Mouse (Mus musculus) kidney, postnatal 36 days (tissue): Measurements from ENCODE around the gene Spcs2.

ENCODE experiments used
- DNase-seq, 2 experiments: peaks; one replicate each; pipeline ENCODE4 v3.0.0; 2021 to 2022; ENCODE audit warnings: mixed read lengths in 2 of 2

Spcs2 gene

DNA sequence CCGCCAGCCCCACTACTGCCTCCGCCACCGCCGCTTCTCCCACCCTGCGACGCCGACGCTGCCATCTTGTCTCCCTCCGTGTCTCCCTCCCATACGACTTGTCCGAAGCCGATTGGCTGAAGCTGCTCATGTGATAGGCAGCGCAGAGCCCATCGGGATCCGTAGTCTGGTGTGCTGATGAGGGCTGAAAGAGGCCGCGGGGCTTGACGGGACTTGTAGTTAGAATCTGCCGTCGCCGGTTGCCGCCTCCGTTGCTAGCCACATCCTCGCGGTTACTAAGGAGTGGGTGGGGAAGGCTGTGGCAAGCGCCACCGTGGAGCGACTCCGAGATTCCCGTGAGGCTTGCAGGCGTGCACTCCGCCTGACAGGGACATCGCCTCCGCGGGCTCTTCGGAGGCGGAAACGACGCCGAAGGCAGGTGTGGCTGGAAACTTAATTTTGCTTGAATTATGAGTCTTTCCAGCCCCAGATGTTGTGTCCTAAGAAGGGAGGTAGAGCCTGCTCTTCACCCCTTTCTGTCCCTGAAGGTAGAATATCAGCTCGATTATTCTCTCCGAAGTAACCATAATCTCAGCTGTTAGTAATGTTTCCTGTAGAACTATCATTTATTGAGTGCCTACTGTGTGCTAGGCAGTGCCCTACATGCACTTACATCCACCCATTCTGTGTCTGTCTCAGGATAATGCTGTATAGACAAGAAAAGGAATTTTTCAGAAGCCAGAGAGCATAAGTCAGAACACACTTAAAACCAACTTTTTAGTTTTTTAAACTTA, 4.3 kb downstream of the Spcs2 start, which contains the start of gene Xrra1:
TSS of gene Xrra1 (plus strand) at position 304 of the 773 bp plus-strand sequence.
- peak; percentile 98 to 99 for DNase-seq

DNA sequence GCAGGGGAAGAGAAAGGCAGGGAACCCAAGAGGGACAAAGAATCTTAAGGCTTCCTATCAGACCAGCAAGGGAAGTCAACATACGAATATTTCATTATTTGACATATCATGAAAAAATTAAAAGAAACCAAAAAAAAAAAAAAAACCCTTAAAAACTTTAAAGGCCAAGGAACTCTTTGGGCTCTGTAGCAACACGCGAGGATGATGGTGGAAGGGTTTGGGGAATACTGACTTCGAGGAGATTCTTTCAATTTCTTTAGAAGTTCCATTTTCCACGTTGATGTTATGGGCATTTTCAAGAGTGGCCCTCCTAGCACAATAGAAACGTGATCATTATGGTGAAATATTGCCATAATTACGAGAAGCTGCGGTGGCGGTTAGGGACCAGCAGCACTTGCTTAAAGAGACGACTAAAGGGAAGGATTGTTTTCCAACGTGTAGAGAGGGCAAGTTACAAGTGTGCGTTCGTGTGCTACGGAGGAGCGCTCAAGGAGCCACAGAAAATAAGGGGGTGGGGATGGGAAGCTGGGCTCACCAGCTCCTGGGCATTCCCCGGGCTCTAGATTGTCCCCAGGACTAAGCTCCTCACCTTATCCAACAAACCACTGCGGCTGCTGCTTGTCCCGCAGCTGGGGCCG, 5.0 kb downstream of the Spcs2 start:
- no peak for DNase-seq

DNA sequence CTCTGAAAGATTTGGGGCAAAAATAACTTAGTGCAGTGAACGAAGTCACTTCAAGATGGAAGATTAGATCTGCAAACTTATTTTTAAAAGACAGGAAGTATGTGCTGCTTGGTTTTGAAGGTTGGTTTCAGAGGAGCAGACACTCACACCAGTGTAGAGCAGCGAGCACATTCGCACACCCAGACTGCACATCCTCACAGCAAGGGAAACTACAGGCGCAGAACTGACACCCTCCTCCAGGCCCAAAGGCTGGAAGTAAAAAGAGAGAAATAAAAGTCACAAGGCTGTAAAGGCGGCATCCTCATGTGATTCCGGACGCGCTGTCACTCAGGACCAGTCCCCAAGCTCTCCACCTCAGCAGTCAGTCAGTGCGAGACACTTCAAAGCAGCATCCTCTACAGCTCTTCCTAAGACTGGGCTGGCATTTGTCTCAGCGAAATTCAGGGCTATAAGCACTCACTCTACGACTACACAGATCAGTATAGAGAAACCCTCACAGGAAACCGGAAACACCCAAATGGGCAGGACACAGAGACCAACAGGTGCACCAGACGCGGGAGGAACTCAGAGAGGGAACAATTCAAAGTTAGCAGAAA, 6.9 kb downstream of the Spcs2 start:
- no peak for DNase-seq

DNA sequence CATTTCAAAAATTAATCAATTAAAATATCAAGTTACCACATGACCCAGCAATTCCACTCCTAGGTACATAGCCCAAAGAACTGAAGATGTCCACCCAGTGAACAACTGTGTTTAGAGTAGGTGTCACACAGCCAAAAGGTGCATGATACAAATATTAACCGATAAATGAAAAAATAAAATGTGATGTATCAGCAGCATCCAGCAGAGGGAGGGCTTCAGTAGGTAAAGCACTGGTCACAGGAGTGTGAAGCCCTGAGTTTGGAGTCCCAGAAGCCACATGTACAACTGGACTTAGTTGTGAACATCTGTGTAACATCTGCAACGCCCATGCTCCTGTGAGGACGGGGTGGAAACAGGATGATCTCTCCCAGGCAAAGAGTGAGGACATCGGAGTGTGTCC, 9.0 kb downstream of the Spcs2 start:
- DNase-seq = no peak

DNA sequence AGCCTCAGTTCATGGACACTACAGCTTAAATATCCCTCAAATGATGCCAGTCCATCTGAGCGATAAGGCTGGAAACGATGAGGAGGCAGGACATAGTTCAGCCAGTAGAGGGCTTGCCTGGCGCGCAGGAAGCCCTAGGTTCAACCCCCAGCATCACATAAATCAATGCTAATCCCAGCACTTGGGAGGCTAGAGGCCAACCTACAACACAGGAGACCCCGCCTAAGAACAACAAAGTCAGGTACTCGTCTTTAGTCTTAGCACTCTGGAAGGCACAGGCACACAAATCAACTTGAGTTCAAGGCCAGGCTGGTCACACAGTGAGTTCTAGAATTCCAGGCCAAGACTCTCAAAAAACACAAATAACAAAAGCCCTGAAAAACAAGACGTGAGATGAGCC, 9.9 kb downstream of the Spcs2 start:
- DNase-seq = no peak

DNA sequence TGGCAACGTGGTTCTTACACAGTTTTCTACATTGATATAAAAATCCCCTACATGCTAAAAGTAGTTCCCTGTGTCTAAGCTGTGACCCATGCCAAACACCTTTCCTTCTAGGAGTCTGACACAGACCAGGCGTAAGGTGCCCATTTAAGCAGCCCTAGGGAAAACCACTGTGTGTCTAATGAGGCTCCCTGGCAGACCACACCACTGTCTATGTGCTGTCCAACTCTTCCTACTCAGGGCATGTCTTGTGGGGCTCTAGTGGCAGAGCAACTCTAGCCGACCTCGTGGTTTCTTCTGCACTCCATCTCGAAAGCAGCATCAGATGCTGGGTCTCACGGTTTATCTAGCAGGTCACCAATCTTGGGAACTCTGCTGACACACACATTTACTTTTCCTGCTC, 11.6 kb downstream of the Spcs2 start:
- DNase-seq = no peak

DNA sequence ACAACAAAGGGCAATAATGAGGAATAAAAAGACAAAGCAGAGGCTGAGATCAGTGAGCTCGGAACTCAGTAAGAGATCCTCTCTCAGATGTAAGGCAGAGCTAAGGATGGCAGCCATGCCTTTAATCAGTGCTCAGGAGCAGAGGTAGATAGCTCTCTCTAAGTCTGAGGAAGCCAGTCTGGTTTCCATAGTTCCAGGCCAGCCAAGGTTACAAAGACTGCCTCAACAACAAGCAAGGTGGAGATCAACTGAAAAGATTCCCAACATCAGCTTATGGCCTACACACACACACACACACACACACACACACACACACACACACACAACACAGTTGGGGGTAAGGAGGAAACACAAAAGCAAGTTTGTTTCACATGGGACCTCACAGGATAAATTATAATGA, 12.1 kb downstream of the Spcs2 start:
- DNase-seq = no peak

DNA sequence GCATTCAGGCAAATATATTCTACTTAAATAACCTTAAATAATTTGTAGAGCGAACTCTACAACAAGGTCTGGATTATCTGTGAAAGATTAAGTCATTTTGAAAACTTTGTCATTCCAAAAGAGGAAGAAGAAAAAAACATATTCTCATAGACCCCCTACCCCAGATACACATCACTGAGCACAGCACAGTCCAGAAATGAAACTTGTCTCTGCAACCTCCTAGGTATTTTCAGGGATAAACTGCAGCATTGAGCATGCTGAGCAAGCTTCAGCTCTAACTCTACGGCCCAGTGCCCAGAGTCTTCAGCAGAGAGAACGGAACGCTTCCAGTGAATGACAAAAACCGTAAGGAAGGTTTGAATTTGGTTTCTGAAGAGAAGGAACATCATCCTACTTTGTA, 12.7 kb downstream of the Spcs2 start:
- no peak for DNase-seq

DNA sequence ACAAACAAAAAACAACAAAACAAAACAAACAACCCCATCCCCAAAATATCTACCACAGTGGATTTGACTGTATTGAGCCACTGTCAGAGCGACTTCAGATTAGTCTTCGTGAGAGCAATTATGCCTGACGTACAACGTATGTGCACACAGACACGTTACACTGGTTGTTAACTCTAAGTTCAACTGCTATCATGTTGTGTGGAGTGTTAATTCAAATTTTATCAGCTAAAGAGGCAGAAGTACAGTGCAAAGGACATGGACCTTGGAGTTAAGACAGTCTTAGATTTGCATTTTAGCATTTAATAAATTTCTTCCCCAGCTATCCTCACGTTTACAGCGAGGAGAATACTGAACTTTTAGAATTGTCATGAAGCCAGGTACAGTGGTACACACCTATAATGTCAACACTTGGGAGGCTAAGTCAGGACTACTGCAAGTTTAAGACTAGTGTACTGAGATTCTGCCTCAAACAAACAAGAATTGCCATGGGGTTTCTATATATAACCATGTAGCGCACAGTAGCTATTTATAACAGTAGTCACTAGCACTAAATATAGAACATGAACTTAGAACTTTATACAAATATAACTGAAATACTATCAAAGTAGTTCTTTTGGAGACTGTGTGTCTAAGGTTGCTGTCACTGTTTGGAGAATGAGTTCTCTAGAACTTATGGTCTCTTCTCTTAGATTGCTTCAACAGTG, 17.6 kb downstream of the Spcs2 start:
- no peak for DNase-seq

DNA sequence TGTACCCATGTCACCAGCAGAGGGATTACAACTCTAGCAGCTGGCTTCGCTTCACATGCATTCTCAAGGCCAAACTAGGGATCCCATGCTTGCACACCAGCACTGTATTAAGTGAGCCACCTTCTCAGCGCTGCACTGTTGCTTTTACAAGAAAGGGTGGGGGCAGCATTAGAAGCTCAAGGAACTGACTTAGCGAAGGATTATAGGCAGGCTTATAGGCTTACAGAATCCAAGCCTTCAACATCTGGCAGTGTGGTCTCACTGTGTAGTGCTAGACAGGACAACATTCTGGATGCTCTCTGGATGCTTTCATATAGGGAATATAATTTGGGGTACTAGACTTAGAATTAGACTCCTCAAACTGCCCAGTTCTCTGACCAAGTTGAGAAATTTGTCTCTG, 25.0 kb downstream of the Spcs2 start:
- DNase-seq = no peak

DNA sequence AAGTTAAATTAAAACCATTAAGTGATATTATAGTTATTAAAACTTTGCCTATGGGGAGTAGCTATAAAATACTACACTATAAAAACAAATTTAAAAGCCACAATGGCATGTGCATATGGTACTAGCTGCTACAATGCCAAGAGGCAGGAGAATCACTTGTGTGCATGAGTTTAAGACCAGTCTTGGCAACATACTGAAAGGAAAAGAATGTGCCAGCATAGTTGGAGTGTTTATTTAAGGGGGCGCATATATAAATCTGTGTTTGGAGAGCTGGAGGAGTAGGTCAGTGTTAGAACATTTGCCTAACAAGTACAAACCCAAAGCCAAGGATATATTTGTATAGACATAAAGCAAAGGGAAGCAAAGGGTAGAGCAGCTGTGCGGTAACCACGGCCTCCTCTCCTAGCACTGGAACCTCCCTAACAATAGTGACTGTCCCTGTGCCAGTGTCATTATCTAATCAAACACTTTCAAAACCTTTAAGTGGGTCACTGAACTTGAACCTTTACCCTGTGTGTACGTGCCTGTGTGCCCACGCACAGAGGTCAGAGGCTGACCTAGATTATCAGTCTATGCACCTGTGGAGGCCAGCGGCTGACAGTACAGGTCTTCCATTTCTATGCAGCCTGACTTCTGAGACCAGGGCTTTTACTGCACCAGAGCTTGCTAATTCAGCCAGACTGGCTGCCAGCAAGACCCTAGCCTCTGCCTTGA, 25.7 kb downstream of the Spcs2 start:
- DNase-seq = no peak

DNA sequence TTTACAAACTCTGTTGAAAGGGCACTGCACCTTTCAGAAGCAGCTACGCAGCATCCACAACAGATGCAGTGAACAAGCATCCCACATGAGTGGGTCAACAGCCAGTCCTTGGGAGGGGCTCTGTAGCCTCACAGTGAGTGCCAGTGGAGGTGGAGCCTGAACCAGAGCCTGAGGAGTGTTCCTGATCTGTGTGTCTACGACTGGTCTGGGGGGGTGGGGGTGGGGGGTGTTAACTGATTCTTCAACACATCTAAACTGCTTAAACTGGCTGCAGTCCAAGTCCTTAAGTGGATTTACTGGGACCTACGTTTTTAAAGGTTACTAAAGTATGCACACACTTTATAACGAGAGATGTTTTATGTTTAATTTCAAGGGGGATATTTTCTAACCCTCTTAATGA, 26.5 kb downstream of the Spcs2 start:
- DNase-seq = no peak

DNA sequence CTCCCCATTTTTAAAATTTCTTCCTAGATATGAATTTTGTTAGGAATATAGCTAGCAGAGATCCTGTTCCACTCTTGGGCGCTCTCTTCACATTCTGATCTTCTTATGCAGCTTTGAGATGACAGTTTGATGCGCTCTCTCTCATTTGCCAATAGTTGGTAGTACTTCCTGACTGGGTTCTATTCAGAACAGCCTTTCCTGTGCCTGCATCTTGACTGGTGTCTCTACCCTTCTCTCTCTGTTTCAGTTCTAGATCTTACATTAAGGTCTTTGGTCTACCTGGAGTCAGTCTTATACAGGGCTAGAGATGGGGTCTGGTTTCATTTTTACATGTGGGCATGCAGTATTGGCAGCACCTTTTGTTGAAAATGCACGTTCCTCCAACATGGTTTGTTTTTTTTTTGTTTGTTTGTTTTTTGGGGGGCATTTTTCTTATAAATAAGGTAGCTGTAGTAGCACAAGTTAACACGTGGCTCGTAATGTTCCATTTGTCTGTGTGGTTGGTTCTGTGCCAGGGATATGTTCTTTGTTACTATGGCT, 28.9 kb downstream of the Spcs2 start:
- no peak for DNase-seq

DNA sequence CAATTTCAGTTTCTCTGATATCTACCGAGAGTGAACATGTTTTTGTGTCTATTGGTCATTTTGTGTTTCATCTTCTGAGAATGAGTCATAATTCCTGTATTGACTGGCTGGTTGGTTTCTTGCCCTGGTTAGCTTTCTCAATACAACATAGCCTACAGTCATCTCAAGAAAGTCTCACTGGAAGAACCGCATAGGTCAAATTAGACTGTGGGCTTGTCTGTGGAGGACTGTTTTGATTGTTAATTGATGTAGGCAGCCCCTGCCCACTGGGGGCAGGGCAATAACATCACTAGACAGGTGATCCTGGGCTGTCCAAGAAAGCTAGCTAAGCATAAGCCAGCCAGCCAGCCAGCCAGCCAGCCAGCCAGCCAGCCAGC, 29.4 kb downstream of the Spcs2 start:
- no peak for DNase-seq

DNA sequence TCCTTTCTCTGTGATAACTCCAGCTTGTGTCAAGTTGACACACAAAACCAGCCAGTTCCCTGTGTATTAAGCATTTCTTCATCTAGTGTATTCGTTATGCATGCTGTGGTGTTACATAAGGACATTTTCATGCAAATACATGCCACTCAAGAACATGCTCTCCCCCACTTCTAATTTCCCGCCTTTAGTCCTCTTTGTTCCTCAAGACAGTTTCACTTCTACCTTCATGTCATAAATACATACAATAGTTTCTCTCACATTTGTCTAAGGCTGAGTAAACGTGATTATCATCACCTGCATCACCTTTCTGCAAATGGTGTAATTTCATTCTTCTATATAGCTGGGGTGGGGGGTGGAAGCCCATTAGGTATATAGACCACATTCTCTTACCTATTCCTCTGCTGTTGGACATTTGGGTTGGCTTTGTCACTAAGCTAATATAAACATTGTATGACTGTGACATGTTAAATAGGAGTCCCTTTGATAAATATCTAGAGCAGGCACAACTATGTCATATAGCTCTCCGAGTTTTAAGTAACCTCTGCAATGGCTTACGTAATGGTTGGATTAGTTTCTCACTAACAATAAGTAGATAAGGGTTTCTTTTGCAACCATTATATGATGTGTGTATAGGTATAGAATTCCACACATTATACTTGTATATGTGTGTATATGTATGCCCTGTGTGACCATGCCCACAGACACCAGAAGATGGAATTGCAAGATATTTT, 30.0 kb downstream of the Spcs2 start:
- no peak for DNase-seq

DNA sequence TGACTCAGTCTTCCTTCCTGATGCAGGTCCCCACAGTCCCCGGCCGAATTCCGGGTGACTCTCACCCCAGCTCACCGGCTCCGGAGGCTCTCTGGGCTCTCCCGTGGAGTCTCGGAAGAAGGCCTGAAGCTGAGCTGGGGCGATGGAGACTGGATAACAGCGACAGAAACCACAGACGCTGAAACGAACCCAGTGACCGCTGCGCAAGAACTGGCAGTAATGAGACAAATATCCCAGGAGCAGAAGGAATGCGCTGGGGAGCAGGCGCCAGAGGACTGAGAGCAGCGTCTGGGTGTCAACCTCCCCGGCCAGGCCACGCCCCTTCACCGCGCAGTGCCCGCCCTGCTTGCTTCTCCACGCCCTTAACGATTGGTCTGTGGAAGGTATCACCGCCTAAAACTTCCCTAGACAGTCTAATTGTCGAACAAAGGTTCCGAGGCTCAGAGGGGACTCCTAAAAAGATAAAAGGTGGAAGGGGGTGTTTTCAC, 35.1 kb downstream of the Spcs2 start, which contains the start of gene Neu3:
TSS of gene Neu3 (minus strand) at position 335 of the 488 bp plus-strand sequence.
- DNase-seq = peak; percentile 96 to 98

DNA sequence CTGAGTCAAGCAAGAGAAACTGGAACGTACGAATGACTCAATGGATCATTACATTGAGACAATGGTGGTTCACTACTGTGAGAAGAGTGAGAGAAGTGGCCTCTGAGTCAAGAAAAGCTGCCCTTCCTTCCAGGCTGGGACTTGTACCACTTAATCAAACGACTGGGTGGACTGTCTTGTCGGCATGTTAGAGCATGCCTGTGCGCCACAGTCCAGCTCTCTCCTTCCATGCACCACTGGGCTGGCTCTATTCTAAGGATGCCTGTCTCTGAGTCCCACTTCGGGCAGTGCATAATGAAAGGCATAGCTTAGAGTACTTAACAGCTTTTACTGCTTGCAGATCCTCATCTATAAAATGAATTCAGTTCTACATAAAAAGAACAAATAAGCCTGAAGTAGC, 37.2 kb downstream of the Spcs2 start:
- peak in 1 of 2 experiments; percentile 11 for DNase-seq

DNA sequence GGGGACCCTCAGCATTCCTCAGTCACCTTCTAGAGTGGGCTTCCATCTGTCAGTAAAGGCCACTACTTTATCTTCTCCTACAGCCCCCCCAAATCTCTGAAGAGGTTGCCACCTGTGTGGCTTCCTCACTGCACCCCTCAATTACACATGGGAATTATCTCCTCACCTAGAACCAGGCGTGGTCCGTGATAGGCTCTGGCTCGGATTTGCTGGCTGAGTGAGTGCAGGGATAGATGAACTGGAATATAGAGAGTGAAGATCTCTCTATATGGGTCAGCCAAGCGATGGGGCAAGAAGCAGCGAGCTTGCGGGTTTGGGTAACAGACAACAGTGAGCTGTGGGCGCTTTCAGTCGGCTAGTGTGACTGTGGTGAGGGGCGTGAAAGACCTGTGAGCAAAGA, 37.8 kb downstream of the Spcs2 start:
- DNase-seq = no peak

DNA sequence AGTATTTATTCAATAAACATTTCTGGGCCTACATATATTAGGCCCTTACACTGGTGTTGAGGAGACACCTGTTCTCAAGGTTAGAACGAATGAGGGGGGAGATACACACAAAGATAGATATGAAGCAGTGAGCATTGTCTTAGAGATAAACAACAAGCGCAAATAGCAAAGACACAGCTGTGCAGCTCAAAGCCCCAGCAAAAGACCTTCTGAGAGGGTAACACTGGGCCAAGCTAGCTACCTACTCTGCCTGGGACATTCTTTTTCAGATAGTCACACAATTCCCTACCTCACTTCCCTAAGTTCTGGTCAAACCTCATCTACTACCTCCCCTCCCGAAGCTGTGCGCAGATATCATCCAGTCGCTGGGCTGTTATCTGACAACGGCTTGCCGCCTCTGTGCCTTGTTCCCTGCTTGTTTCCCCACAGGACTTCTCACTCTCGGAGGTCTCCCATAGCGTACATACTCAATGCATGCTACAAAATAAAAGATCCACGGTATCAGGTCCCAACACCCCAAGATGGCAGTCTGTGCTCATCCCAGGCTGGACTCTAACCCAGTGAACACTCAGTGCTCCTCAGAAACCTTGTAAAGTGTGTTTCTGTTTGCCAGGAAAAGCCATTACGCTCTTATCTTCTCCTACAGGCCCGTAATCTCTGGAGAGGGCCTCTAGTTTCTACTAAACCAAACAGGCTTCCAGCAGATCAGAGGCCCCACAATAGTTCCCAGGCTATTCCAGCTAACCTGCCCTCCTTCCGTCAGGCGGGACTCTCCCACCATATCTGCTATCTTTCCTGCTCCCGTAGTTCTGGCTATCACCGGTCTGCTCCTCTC, 38.4 kb downstream of the Spcs2 start:
- no peak for DNase-seq

DNA sequence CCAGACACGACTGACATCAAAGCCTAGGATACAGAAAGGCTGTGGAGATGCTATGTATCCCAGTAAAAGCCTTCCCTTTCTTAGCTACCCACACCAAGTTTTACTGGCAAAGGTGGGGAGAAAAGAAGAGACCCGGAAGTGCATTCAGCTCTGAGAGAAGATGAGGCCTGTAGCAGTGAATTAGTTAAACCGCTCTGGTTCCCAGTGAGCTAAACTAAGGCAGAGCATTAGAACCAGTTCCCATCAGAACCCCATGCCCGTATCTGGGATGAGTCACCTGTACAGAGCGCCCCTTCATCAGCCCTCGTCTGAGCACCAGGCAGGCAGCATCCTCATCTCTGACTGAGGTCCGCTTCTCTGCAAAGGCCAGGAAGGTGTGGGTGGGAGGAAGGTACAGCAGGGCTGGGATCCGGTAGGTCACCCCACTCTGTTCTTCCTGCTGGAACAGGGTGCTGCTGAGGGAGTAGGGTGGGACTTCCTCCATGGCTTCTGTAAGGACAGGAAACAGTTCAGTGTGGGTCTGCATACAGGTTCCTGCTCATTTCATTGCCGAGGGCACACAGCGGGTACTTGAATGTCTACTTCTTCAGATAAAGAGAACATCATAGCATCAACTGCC, 40.1 kb downstream of the Spcs2 start:
- DNase-seq = no peak
